Mouse (Mus musculus) B cell, adult 2 months (primary cell): ENCODE results near the gene Ryr1.
A peak's percentile ranks its signal among the peaks of the same experiment; 100 is the strongest.
"Not testable (repeated sequence)": the region's sequence is repeated elsewhere in the genome, so short reads cannot be mapped to it uniquely, and the experiment has no call there.

Experiments
- DNase-seq, 2 experiments: peaks; one replicate each; pipeline ENCODE4 v3.0.0; 2022

The Ryr1 gene

DNA sequence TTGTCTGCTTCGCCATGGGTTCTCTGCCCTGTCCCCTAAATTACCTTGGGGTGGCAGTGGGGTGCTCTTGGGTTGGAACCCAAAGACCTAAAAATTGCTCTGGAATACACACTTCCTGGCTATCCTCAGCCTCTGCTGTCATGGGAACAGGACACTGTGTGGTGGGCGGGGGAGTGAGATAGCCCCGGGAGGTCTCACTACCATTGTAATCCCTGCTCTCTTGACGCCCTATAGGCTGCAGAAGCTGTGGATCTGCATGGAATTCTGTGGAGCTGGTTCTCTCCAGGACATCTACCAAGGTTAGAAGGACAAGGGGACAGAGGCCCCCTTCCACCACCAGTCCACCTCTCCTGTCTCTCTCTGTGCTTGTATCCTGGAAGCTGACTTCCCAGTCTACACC, 141.1 kb downstream of the Ryr1 start:
- no peak for DNase-seq

- peak; percentile 61 to 64 for DNase-seq
These were observed 141.8 kb downstream of the Ryr1 start for GRCm38 (mm10) chr7:28983141-28983564.

DNA sequence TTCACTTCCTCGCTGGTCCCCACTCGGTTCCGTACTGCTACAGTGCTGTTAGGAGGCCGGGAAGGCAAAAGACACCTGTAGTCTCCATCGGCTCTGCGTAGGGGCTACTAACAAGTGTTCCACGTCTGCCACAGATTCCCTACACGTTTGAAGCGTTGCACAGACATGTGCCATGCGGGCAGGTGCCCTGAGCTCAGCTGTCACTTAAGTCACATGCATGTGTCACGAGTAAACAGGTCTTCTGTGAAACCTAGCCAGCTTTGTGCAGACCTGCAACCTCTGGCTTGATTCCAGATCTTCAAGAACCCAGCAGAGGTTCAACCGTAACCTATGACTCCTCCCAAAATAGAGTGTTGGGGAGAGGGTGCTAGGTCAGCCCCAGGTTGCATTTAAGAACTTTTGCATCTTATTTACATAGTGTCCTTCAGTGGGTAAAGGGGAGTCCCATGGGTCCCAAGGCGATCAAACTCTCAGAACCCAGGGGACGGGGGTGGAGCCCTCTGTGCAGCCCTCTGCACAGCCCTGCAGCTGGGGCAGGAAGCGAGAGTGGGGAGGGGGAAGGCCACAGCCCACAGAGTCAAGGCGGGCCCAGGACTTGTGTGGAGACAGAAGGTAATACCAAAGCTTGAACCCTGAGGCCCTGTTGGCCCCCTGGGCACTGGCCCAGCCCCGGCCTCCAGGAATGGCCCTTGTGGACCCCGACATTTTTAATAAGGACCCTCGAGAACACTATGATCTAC, 142.5 kb downstream of the Ryr1 start:
- DNase-seq = peak; percentile 91 to 94

DNA sequence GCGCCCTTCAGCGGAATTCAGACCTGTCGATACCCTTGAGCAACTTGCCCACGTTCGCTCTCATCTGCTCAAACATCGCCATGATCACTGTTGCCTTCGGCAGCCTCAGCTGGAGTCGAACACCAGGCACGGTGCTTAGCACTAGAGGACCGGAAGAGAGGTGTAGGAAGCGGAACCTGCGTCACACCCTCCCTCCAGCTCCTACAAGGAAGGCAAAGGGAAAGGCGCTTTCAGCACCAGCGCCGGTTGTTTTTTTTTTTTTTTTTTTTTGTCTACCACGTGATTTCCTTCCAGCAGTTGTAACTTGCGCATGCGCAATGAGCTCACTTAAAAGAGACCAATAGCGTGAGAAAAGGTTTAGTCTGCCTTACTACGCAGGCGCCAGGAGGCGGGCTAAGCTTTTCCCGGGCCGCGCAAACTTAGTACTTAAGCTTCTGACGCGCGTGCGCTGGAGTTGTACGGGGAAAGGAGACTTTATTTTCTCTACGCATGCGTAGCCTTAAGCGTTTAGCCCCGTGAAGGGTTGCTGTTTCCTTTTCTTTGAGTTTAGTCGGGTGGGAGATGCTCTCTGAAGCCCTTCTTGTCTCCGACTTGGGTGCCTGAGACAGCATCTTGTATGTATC, 143.2 kb downstream of the Ryr1 start, which contains the start of the genes Eif3k and Map4k1:
Gene Eif3k (minus strand): TSS at position 214 of the 623 bp plus-strand sequence.
Gene Map4k1 (plus strand): TSS at position 400 of the 623 bp plus-strand sequence.
- peak; percentile 91 to 93 for DNase-seq

GRCm38 (mm10) chr7:28977556-28977955, 147.4 kb downstream of the Ryr1 start:
- DNase-seq = no peak

DNA sequence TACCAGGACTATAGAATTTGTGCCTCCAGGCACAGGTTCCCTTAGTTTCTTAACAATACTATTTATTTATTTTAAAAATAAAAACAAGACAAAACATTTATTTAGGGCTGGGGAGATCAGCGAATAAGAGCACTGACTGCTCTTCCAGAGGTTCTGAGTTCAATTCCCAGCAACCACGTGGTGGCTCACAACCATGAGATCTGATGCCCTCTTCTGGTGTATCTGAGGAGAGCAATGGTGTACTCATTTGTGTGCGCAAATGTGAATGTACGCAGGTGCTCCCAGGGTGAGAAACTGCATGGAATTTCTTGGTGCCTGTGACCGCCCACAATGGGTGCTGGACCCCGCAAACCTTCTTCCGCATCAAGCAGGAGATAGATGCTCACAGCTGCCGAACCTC, 152.0 kb downstream of the Ryr1 start:
- peak in 1 of 2 experiments; percentile 21 for DNase-seq

DNA sequence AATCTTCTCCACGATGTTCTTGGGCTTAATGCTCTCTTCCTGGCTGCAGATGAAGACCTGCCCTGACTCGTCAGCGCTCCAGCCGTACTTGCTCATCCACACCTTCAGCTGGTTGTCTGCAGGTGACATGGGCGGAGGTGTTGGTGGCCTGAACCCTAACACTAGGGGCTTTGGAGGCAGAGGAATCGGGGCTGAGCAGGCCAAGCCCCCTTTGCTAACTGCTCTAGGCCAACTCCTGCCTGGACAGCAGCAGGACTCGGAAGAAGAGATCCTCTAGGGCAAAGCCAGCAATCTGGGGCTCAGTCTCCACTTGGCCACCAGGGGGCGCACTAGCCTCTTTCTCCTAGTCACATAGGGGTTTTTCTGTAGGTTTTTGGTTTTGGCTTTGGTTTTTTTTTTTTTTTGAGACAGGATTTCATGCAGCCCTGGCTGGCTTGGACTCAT, 152.4 kb downstream of the Ryr1 start:
- peak; percentile 93 for DNase-seq

DNA sequence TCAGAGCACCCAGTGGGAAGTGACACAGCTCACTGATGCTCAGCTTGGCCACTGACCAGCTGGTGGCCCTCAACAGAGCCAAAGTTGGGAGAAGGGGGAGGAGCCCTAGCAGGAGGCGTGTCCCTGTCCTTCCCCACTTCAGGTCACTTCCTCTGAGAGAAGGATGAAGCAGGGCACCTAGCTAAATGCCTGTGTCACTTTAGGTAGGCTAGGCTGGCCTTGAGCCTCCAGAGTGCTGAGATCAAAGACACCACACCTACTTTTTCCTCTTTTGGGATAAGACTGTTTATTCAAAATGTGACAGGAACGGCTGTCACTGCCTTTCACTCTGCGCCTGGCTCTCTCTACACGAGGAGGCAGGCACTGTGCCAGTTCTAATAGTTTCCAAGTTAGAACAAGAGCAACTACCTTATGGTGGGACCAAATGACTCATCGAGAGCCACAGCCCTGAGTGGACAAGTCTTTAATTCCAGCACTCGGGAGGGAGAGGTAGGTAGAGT, 153.2 kb downstream of the Ryr1 start:
- no peak for DNase-seq

- DNase-seq = no peak
These were observed 153.9 kb downstream of the Ryr1 start for GRCm38 (mm10) chr7:28971029-28971428.

GRCm38 (mm10) chr7:28969672-28970394, 155.1 kb downstream of the Ryr1 start:
- no peak for DNase-seq

DNA sequence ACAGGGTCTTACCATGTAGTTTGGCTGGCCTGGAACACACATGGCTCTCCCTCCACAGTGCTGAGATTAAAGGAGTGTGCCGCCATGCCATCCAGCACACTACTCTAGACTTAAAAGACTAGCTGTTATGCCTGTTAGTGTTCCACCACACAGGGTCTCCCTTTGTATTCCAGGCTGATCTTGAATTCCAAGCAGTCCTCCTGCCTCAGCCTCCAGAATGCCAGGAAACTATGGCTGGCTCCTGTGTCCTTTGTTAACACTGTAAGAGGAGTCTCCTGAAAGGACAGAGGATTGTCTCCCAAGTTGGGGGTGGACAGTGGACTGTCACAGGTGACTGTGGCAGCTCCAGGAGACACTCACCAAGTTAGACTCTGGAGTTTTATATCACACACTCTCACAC, 155.7 kb downstream of the Ryr1 start:
- DNase-seq = no peak

DNA sequence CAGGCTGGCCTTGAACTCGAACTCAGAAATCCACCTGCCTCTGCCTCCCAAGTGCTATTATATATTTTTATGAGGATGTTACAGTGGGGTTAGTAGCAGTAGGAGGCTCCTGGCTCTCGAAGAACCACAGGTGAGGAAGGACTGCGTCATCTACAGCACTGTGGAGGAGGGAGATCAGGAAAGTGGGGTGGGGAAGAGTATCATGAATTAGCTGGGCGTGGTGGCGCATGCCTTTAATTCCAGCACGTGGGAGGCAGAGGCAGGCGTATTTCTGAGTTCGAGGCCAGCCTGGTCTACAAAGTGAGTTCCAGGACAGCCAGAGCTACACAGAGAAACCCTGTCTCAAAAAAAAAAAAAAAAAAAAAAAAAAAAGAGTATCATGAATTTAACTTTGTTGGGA, 156.9 kb downstream of the Ryr1 start:
- DNase-seq = not testable (repeated sequence)

DNA sequence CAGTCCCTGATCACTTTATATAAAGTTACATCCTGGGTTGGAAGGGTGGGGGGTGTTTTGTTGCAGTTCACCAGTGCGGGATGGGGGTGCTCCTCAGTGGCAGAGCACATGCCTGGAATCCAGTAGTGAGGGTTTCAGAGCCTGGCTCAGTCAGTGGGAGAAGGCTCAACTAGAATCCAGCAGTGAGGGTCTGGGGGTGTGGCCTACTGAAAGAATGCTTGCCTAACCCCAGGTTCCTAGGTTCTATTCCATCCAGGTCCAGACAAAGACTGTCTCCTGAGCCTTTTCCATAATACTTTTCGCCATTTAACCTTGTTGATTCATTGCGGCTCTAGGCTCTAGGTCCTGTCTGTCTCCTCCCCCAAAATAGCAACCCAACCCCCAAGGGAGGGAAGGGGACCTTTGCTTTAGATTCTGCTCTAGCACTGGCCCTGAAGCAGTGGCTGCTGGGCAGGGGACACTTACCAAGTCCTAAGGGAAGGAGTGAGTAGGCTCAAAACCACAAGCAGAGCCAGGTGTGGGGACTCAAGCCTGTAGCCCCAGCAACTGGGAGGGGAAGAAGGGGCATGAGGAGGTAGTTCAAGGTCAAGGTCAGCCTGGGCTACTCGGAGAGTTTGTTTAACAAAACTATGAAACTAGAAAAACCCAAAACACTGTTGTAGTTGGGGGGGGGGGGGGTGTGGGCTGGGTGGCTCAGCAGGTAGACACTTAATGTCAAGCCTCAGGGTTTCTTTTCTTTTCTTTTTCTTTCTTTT, 158.1 kb downstream of the Ryr1 start:
- no peak for DNase-seq

GRCm38 (mm10) chr7:28966181-28966580, 158.8 kb downstream of the Ryr1 start:
- no peak for DNase-seq

GRCm38 (mm10) chr7:28965346-28965840, 159.6 kb downstream of the Ryr1 start:
- no peak for DNase-seq

DNA sequence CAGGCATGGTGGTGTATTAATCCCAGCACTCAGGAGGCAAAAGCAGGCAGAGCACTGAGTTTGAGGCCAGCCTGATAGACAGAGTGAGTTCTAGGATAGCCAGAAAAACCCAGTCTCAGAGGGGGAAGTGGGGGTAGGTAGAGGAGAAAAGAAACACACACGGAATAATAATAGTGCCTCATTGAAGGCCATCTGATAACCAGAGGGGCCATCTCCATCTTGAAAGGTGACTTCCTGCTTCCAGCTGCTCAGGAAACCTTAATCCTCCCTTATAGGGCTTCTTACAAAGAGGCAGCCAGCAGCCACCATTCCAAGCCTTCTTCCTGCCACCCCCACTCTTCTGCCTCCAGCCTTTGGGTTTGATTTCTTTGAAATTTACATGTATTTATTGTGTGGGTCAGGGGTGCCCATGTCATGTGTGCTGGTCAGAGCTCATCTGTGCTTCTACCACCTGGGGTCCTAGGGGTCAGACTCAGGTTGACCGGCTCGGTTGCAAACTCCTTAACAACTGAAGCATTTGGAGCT, 161.5 kb downstream of the Ryr1 start:
- no peak for DNase-seq

- peak; percentile 100 for DNase-seq
These were observed 162.9 kb downstream of the Ryr1 start, which contains the start of gene Actn4 for GRCm38 (mm10) chr7:28961927-28962670. Actn4 (minus strand) TSS chr7:28962340.

GRCm38 (mm10) chr7:28961584-28961926, 163.4 kb downstream of the Ryr1 start:
- no peak for DNase-seq

DNA sequence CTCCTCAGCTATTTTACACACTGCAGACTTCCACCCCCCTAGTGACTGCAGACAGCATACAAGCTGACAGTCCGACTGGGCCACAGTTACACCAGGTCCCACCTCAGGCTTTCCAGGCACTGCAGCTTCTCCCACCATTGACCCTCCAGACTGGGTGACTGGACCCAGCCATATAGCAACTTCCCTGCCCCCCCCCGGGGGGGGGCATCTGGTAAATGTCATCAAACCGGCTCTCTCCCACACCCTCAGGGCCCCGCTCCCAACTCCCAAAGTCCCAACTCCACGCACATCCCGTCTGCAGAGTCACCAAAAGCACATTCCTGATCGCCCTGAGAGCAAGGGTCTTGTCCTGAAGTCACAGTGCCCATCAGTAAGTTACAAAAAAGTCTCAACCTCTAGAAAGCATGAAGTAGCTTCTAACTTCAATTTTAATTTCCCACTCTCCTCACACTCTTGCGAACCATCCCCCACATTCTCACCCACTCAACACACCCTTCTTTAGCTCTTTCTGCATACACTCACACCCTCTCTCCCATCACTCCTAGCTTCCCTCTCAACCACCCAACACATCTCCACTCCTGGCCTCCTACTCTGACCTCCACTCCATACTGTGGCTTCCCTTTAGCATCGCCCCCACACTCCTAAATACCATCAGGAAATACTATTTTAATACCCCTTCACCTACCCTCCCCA, 164.5 kb downstream of the Ryr1 start:
- DNase-seq = no peak

GRCm38 (mm10) chr7:28959505-28960045, 165.4 kb downstream of the Ryr1 start:
- no peak for DNase-seq

GRCm38 (mm10) chr7:28958770-28959169, 166.2 kb downstream of the Ryr1 start:
- DNase-seq = no peak
